Mouse (Mus musculus) ES-Bruce4 (cell line): ENCODE measurements around the gene G6pc.

Experiments
- CTCF ChIP-seq: IDR thresholded peaks from one replicate; pipeline ENCODE4 v1.8.1; 2011; ENCODE audit warnings: low read depth, low read length
- EP300 ChIP-seq: IDR thresholded peaks from 2 replicates; pipeline ENCODE4 v1.6.1; 2011; ENCODE audit warnings: low read depth, low read length; ENCODE audit not compliant: insufficient read depth
- POLR2A ChIP-seq: IDR thresholded peaks from one replicate; pipeline ENCODE4 v1.8.1; 2011; ENCODE audit warnings: low read length; ENCODE audit not compliant: insufficient read depth

- no peak for TF ChIP-seq CTCF
- TF ChIP-seq POLR2A: no peak
- no peak for TF ChIP-seq EP300
These were observed 33.3 kb upstream of the G6pc start for GRCm38 (mm10) chr11:101334023-101334422.
